Mouse (Mus musculus) intestine, embryonic 15.5 days (tissue): ENCODE measurements around the gene Gm20388. TPM values are rescaled to one million over a fixed set of nuclear protein-coding genes. Genes with fewer than 3 reads are reported as not detected.

Source experiments
- ATAC-seq: fragments of 200-750 bp; cut with Nextera tagmentation; 2 replicates; pipeline ENCODE4 v1.8.0; 2017; ENCODE audit warnings: moderate TSS enrichment, moderate library complexity
- H3K27ac ChIP-seq: fragments of 300-500 bp; sonication (generic); 2 replicates; pipeline ENCODE4 v1.5.1; 2015; ENCODE audit warnings: mild to moderate bottlenecking, inconsistent platforms
- H3K27me3 ChIP-seq: fragments of 300-500 bp; sonication (generic); replicated peaks from 2 replicates; pipeline ENCODE4 v1.6.1; 2015; ENCODE audit warnings: inconsistent platforms
- H3K36me3 ChIP-seq: fragments of 300-500 bp; sonication (generic); 2 replicates; pipeline ENCODE4 v1.6.1; 2015; ENCODE audit warnings: inconsistent platforms
- H3K4me1 ChIP-seq: fragments of 300-500 bp; sonication (generic); replicated peaks from 2 replicates; pipeline ENCODE4 v1.6.1; 2015; ENCODE audit warnings: inconsistent platforms
- H3K4me2 ChIP-seq: fragments of 300-500 bp; sonication (generic); replicated peaks from 2 replicates; pipeline ENCODE4 v1.6.1; 2015; ENCODE audit warnings: mild to moderate bottlenecking, inconsistent platforms
- H3K4me3 ChIP-seq: fragments of 300-500 bp; sonication (generic); replicated peaks from 2 replicates; pipeline ENCODE4 v1.5.1; 2015; ENCODE audit warnings: inconsistent platforms
- H3K9ac ChIP-seq: fragments of 300-500 bp; sonication (generic); 2 replicates; pipeline ENCODE4 v1.6.1; 2015; ENCODE audit warnings: inconsistent platforms
- H3K9me3 ChIP-seq: fragments of 300-500 bp; sonication (generic); 2 replicates; pipeline ENCODE4 v1.6.1; 2016; ENCODE audit warnings: inconsistent platforms
- WGBS: fragments of 180-500 bp; shearing (Covaris S2); methylation state at CpG from one replicate; pipeline ENCODE4 v1.1.7; 2015; 5-methylcytosine and 5-hydroxymethylcytosine counted together
- polyA plus RNA-seq: library from polyadenylated mRNA; unstranded; fragments of >200 nt; fragmentation: Nextera tagmentation; extraction: Ambion mirVana; gene quantifications from 2 replicates; pipeline ENCODE4 v1.2.1, GENCODE M21; 2015

The Gm20388 gene
- polyA plus RNA-seq, 1 experiment from 2014 or later, result not detected

GRCm38 (mm10) chr8:120368814-120369649 lies 458.4 kb downstream of the Gm20388 start:
- H3K9me3 ChIP-seq, result no peaks in the 10 kb centered on the region
- no peak overlapping the region for H3K4me3 ChIP-seq
- H3K27ac ChIP-seq, result peak overlapping the region; percentile 72
- H3K4me1 ChIP-seq, result peaks cover 68% of the 10 kb centered on the region
- H3K27me3 ChIP-seq, result no peaks in the 10 kb centered on the region
- H3K9ac ChIP-seq, result peak overlapping the region; percentile 2; the same call in 1 of the 2 replicates
- peak overlapping the region; percentile 20; the same call in 1 of the 2 replicates for H3K4me2 ChIP-seq
- H3K36me3 ChIP-seq, result no peaks in the 10 kb centered on the region
- 25% methylated on average over 11 of the region's 11 CpGs for WGBS
- ATAC-seq, result peak; percentile 82

GRCm38 (mm10) chr8:120369956-120370355 lies 459.3 kb downstream of the Gm20388 start:
- Histone ChIP-seq H3K9ac (no peak overlapping the region), H3K27me3 (no peaks in the 10 kb centered on the region), H3K36me3 (no peaks in the 10 kb centered on the region), H3K4me2 (no peak overlapping the region), H3K9me3 (no peaks in the 10 kb centered on the region), H3K27ac (no peak overlapping the region), H3K4me1 (peaks cover 73% of the 10 kb centered on the region), H3K4me3 (no peak overlapping the region)
- no peak for ATAC-seq
- 61% methylated on average over 7 of the region's 7 CpGs for WGBS

- Histone ChIP-seq H3K9ac (no peak overlapping the region), H3K9me3 (no peaks in the 10 kb centered on the region), H3K4me3 (no peak overlapping the region), H3K4me1 (peaks cover 74% of the 10 kb centered on the region), H3K36me3 (no peaks in the 10 kb centered on the region), H3K27ac (no peak overlapping the region), H3K4me2 (no peak overlapping the region), H3K27me3 (no peaks in the 10 kb centered on the region)
- WGBS, result 76% methylated on average over 4 of the region's 4 CpGs
- ATAC-seq, result no peak
Observed at GRCm38 (mm10) chr8:120370461-120370860, 459.8 kb downstream of the Gm20388 start.

- 80% methylated on average over 5 of the region's 5 CpGs for WGBS
- Histone ChIP-seq H3K4me3 (no peak overlapping the region), H3K36me3 (no peaks in the 10 kb centered on the region), H3K4me2 (no peak overlapping the region), H3K4me1 (peaks cover 72% of the 10 kb centered on the region), H3K9me3 (no peaks in the 10 kb centered on the region), H3K27me3 (no peaks in the 10 kb centered on the region), H3K27ac (no peak overlapping the region), H3K9ac (no peak overlapping the region)
- no peak for ATAC-seq
Observed at GRCm38 (mm10) chr8:120371146-120371545, 460.5 kb downstream of the Gm20388 start.

GRCm38 (mm10) chr8:120371725-120372457 lies 461.2 kb downstream of the Gm20388 start:
- no peak overlapping the region for H3K9ac ChIP-seq

GRCm38 (mm10) chr8:120372684-120373083 lies 462.0 kb downstream of the Gm20388 start:
- peaks cover 70% of the 10 kb centered on the region for H3K4me1 ChIP-seq
- H3K36me3 ChIP-seq, result no peaks in the 10 kb centered on the region
- no peaks in the 10 kb centered on the region for H3K27me3 ChIP-seq
- no peak overlapping the region for H3K9ac ChIP-seq
- no peaks in the 10 kb centered on the region for H3K9me3 ChIP-seq
- ATAC-seq, result no peak
- H3K27ac ChIP-seq, result no peak overlapping the region
- H3K4me2 ChIP-seq, result no peak overlapping the region
- no peak overlapping the region for H3K4me3 ChIP-seq
- 87% methylated on average over 6 of the region's 6 CpGs for WGBS

More at GRCm38 (mm10) chr8:120371725-120372457, 461.2 kb downstream of the Gm20388 start:
- Histone ChIP-seq H3K4me3 (no peak overlapping the region), H3K9me3 (no peaks in the 10 kb centered on the region), H3K4me2 (no peak overlapping the region), H3K36me3 (no peaks in the 10 kb centered on the region), H3K4me1 (peaks cover 70% of the 10 kb centered on the region), H3K27ac (0 out of 2 replicates have a peak overlapping the region, but pooled peaks have one; percentile 6), H3K27me3 (no peaks in the 10 kb centered on the region)
- 64% methylated on average over 8 of the region's 8 CpGs for WGBS
- ATAC-seq, result peak; percentile 39; the same call in 1 of the 2 replicates

GRCm38 (mm10) chr8:120373621-120374020 lies 463.0 kb downstream of the Gm20388 start:
- H3K27ac ChIP-seq, result no peak overlapping the region
- H3K9ac ChIP-seq, result no peak overlapping the region
- no peak overlapping the region for H3K4me2 ChIP-seq
- H3K36me3 ChIP-seq, result no peaks in the 10 kb centered on the region
- ATAC-seq, result no peak
- no peaks in the 10 kb centered on the region for H3K27me3 ChIP-seq
- H3K4me1 ChIP-seq, result peaks cover 72% of the 10 kb centered on the region
- H3K4me3 ChIP-seq, result no peak overlapping the region
- 50% methylated on average over 3 of the region's 3 CpGs for WGBS
- H3K9me3 ChIP-seq, result no peaks in the 10 kb centered on the region

- H3K9ac ChIP-seq, result no peak overlapping the region
- H3K36me3 ChIP-seq, result no peaks in the 10 kb centered on the region
- peak overlapping the region; percentile 54 for H3K27ac ChIP-seq
- no peak overlapping the region for H3K4me2 ChIP-seq
- H3K27me3 ChIP-seq, result no peaks in the 10 kb centered on the region
- H3K9me3 ChIP-seq, result no peaks in the 10 kb centered on the region
- ATAC-seq, result no peak
- peaks cover 70% of the 10 kb centered on the region for H3K4me1 ChIP-seq
- no peak overlapping the region for H3K4me3 ChIP-seq
- 71% methylated on average over 1 of the region's 1 CpGs for WGBS
Observed at GRCm38 (mm10) chr8:120374070-120374469, 463.4 kb downstream of the Gm20388 start.

- H3K9ac ChIP-seq, result no peak overlapping the region
- WGBS, result 26% methylated on average over 9 of the region's 9 CpGs
- H3K36me3 ChIP-seq, result no peaks in the 10 kb centered on the region
- no peak overlapping the region for H3K4me2 ChIP-seq
- 0 out of 2 replicates have a peak, but pooled peaks have one; percentile 9 for ATAC-seq
- no peak overlapping the region for H3K4me3 ChIP-seq
- H3K4me1 ChIP-seq, result peaks cover 68% of the 10 kb centered on the region
- H3K9me3 ChIP-seq, result no peaks in the 10 kb centered on the region
- peak overlapping the region; percentile 54 for H3K27ac ChIP-seq
- H3K27me3 ChIP-seq, result no peaks in the 10 kb centered on the region
Observed at GRCm38 (mm10) chr8:120374514-120374913, 463.9 kb downstream of the Gm20388 start.

- no peaks in the 10 kb centered on the region for H3K36me3 ChIP-seq
- H3K9me3 ChIP-seq, result no peaks in the 10 kb centered on the region
- H3K4me1 ChIP-seq, result peaks cover 62% of the 10 kb centered on the region
- H3K27ac ChIP-seq, result 0 out of 2 replicates have a peak overlapping the region, but pooled peaks have one; percentile 54
- no peak overlapping the region for H3K4me3 ChIP-seq
- ATAC-seq, result peak; percentile 71
- no peak overlapping the region for H3K9ac ChIP-seq
- no peak overlapping the region for H3K4me2 ChIP-seq
- WGBS, result 51% methylated on average over 5 of the region's 5 CpGs
- H3K27me3 ChIP-seq, result no peaks in the 10 kb centered on the region
Observed at GRCm38 (mm10) chr8:120375170-120375569, 464.5 kb downstream of the Gm20388 start.

- H3K9me3 ChIP-seq, result no peaks in the 10 kb centered on the region
- 77% methylated on average over 4 of the region's 4 CpGs for WGBS
- no peaks in the 10 kb centered on the region for H3K36me3 ChIP-seq
- no peak for ATAC-seq
- no peak overlapping the region for H3K4me2 ChIP-seq
- H3K4me3 ChIP-seq, result no peak overlapping the region
- no peak overlapping the region for H3K27ac ChIP-seq
- H3K9ac ChIP-seq, result no peak overlapping the region
- H3K4me1 ChIP-seq, result peaks cover 61% of the 10 kb centered on the region
- H3K27me3 ChIP-seq, result no peaks in the 10 kb centered on the region
Observed at GRCm38 (mm10) chr8:120376215-120376614, 465.6 kb downstream of the Gm20388 start.
